Mouse (Mus musculus) CH12.LX (cell line): Measurements from ENCODE around the gene S100a6. TPM values are rescaled to one million over a fixed set of nuclear protein-coding genes. Genes with fewer than 3 reads are reported as not detected.

Source experiments
- DNase-seq: peaks from one replicate; pipeline ENCODE4 v3.0.0-alpha.2; 2013; ENCODE audit errors: extremely low read depth
- H3K27ac ChIP-seq: 2 replicates; pipeline ENCODE4 v1.5.1; 2012; ENCODE audit warnings: low read depth, mild to moderate bottlenecking, control low read depth, moderate library complexity; ENCODE audit not compliant: insufficient read depth
- H3K27me3 ChIP-seq: replicated peaks from 2 replicates; pipeline ENCODE3; 2012; ENCODE audit warnings: inconsistent platforms
- H3K36me3 ChIP-seq, 2 experiments: replicated peaks in 1 of 2; 2 replicates each; pipeline versions ENCODE3 to v1.6.1; 2012; ENCODE audit warnings: inconsistent platforms in 1 of 2, low read length in 1 of 2, mild to moderate bottlenecking in 1 of 2, mixed read lengths in 1 of 2, moderate library complexity in 1 of 2; ENCODE audit not compliant: control insufficient read depth in 1 of 2, insufficient read depth in 1 of 2
- H3K4me1 ChIP-seq, 2 experiments: 2 replicates each; pipeline ENCODE4 v1.6.1; 2012; ENCODE audit warnings: inconsistent platforms in 1 of 2, moderate library complexity in 1 of 2; ENCODE audit not compliant: insufficient read depth in 2 of 2, control insufficient read depth in 1 of 2
- H3K4me2 ChIP-seq: 2 replicates; pipeline ENCODE4 v1.6.1; 2012; ENCODE audit warnings: low read depth, mild to moderate bottlenecking, control low read depth; ENCODE audit not compliant: poor library complexity, insufficient read depth, severe bottlenecking
- H3K4me3 ChIP-seq, 3 experiments: fragments of 150-350 bp in 1 of 3; sonication (generic) in 1 of 3; replicated peaks in 1 of 3; 2 replicates each; pipeline versions ENCODE3 to v1.5.1; 2011 to 2012; ENCODE audit warnings: low read depth in 2 of 3, low read length in 2 of 3, mild to moderate bottlenecking in 2 of 3, moderate library complexity in 2 of 3, control low read depth in 1 of 3, improper control_type of control experiment in 1 of 3, inconsistent platforms in 1 of 3, mixed read lengths in 1 of 3; ENCODE audit not compliant: poor library complexity in 1 of 3
- H3K79me2 ChIP-seq: replicated peaks from 2 replicates; pipeline ENCODE4 v1.6.1; 2012; ENCODE audit warnings: mild to moderate bottlenecking, moderate library complexity; ENCODE audit not compliant: control insufficient read depth, poor library complexity, insufficient read depth, severe bottlenecking; ENCODE audit errors: extremely low read depth
- H3K9ac ChIP-seq: 2 replicates; pipeline ENCODE4 v1.6.1; 2012; ENCODE audit warnings: low read depth, mild to moderate bottlenecking, control low read depth, moderate library complexity; ENCODE audit not compliant: insufficient read depth
- H3K9me3 ChIP-seq: replicated peaks from 2 replicates; pipeline ENCODE3; 2012; ENCODE audit warnings: low read length, inconsistent platforms, mixed read lengths
- CTCF ChIP-seq, 2 experiments: IDR thresholded peaks in 1 of 2; conservative IDR thresholded peaks in 1 of 2; 2 replicates each; pipeline ENCODE4 v1.5.1; 2011 to 2012; ENCODE audit warnings: low read depth in 2 of 2, low read length in 2 of 2, improper control_type of control experiment in 1 of 2, inconsistent platforms in 1 of 2, mild to moderate bottlenecking in 1 of 2, moderate library complexity in 1 of 2
- E2F4 ChIP-seq: IDR thresholded peaks from 2 replicates; pipeline ENCODE4 v1.6.1; 2011; ENCODE audit warnings: low read depth, low read length, improper control_type of control experiment; ENCODE audit not compliant: insufficient replicate concordance
- ELF1 ChIP-seq: IDR thresholded peaks from 2 replicates; pipeline ENCODE4 v1.6.1; 2014; ENCODE audit warnings: low read depth, mild to moderate bottlenecking, inconsistent platforms, low read length, improper control_type of control experiment
- ETS1 ChIP-seq: conservative IDR thresholded peaks from 2 replicates; pipeline ENCODE4 v1.6.1; 2012; ENCODE audit warnings: low read depth, mild to moderate bottlenecking, inconsistent platforms, low read length, improper control_type of control experiment, moderate library complexity
- GABPA ChIP-seq: IDR thresholded peaks from 2 replicates; pipeline ENCODE4 v1.6.1; 2012; ENCODE audit warnings: low read depth, low read length, improper control_type of control experiment, inconsistent platforms; ENCODE audit not compliant: insufficient replicate concordance
- HCFC1 ChIP-seq: IDR thresholded peaks from 2 replicates; pipeline ENCODE4 v1.6.1; 2012; ENCODE audit warnings: low read depth, mild to moderate bottlenecking, inconsistent platforms, low read length, improper control_type of control experiment
- IRF4 ChIP-seq: IDR thresholded peaks from 2 replicates; pipeline ENCODE4 v1.6.1; 2014; ENCODE audit warnings: low read depth, mild to moderate bottlenecking, inconsistent platforms, low read length, improper control_type of control experiment
- JUND ChIP-seq: conservative IDR thresholded peaks from 2 replicates; pipeline ENCODE4 v1.6.1; 2011; ENCODE audit warnings: low read depth, low read length, improper control_type of control experiment
- MAFK ChIP-seq: IDR thresholded peaks from 2 replicates; pipeline ENCODE4 v1.6.1; 2011; ENCODE audit warnings: low read length, improper control_type of control experiment; ENCODE audit not compliant: insufficient replicate concordance
- MXI1 ChIP-seq: IDR thresholded peaks from 2 replicates; pipeline ENCODE4 v1.6.1; 2011; ENCODE audit warnings: mild to moderate bottlenecking, low read depth, low read length, improper control_type of control experiment
- NRF1 ChIP-seq: IDR thresholded peaks from 2 replicates; pipeline ENCODE4 v1.6.1; 2014; ENCODE audit warnings: low read depth, mild to moderate bottlenecking, inconsistent platforms, low read length, improper control_type of control experiment, moderate library complexity
- POLR2A ChIP-seq: IDR thresholded peaks from 2 replicates; pipeline ENCODE4 v1.6.1; 2011; ENCODE audit warnings: low read depth, mild to moderate bottlenecking, improper control_type of control experiment, low read length
- POLR2AphosphoS2 ChIP-seq: IDR thresholded peaks from 2 replicates; pipeline ENCODE4 v1.6.1; 2011; ENCODE audit warnings: low read depth, low read length, improper control_type of control experiment
- RAD21 ChIP-seq: IDR thresholded peaks from 2 replicates; pipeline ENCODE4 v1.6.1; 2011; ENCODE audit warnings: low read depth, mild to moderate bottlenecking, low read length, improper control_type of control experiment, moderate library complexity
- RCOR1 ChIP-seq: conservative IDR thresholded peaks from 2 replicates; pipeline ENCODE4 v1.6.1; 2012; ENCODE audit warnings: low read depth, mild to moderate bottlenecking, inconsistent platforms, low read length, improper control_type of control experiment
- ZNF384 ChIP-seq: IDR thresholded peaks from 2 replicates; pipeline ENCODE4 v1.6.1; 2012; ENCODE audit warnings: low read depth, low read length, improper control_type of control experiment, inconsistent platforms
- dilution Hi-C: fragments of 300-500 bp; cut with MboI; formaldehyde crosslinking; loops from 2 replicates; pipeline ENCODE4 v1.14.3; 2020; ENCODE audit warnings: low sequenced_read_pairs; ENCODE audit not compliant: extremely low pct_unique_long_range_greater_than_20kb, extremely low pct_ligation_motif_present
- in situ Hi-C: fragments of 300-500 bp; cut with MboI; formaldehyde crosslinking; loops from 3 replicates; pipeline ENCODE4 v1.14.3; 2019; ENCODE audit warnings: low sequenced_read_pairs, low pct_ligation_motif_present, low pct_unique_long_range_greater_than_20kb, mixed read lengths
- polyA plus RNA-seq: library from polyadenylated mRNA; unstranded; fragments of >175 nt; gene quantifications from 2 replicates; pipeline ENCODE4 v1.2.1, GENCODE M21; 2012; ENCODE audit warnings: low read depth; ENCODE audit not compliant: insufficient read length
- total RNA-seq, 2 experiments: library from RNA; depleted of rRNA; stranded (reverse); fragments of 300-350 nt in 1 of 2; fragments of >200 nt in 1 of 2; gene quantifications; 2 replicates each; pipeline ENCODE4 v1.2.3; 2012 to 2014

The S100a6 gene
- total and polyA plus RNA-seq, 3 experiments, result not detected

- dilution Hi-C loops (no loop called here), in situ Hi-C loops (no loop called here)
- peaks cover 0 to 33% of the 10 kb centered on the region in 2 experiments; a peak in 2 of 4 replicates for H3K4me1 ChIP-seq
- no peak overlapping the region for H3K4me3 ChIP-seq
- H3K9ac ChIP-seq, result no peak overlapping the region
- no peaks in the 10 kb centered on the region for H3K79me2 ChIP-seq
- no peak for DNase-seq
- H3K9me3 ChIP-seq, result no peaks in the 10 kb centered on the region
- no peaks in the 10 kb centered on the region for H3K36me3 ChIP-seq
- H3K27me3 ChIP-seq, result peaks cover 2% of the 10 kb centered on the region
- H3K27ac ChIP-seq, result no peak overlapping the region
- H3K4me2 ChIP-seq, result no peak overlapping the region
- TF ChIP-seq POLR2AphosphoS2 (no peak), POLR2A (no peak), ETS1 (no peak), MAFK (no peak), ZNF384 (no peak), RAD21 (no peak), GABPA (no peak), CTCF (conservative IDR thresholded peaks at IDR 0.05 in 1 of 2, IDR thresholded peaks at IDR 0.05 in 1 of 2; ENCODE audit: low read depth in 2 of 2, low read length in 2 of 2) (no peak), ELF1 (no peak), IRF4 (no peak), JUND (no peak)
Observed at GRCm38 (mm10) chr3:90607361-90607760, 5.3 kb upstream of the S100a6 start.

- Histone ChIP-seq H3K9ac (no peak within 1 kb of the TSS), H3K4me2 (no peak within 1 kb of the TSS), H3K27ac (no peak within 1 kb of the TSS), H3K4me3 (no peak within 1 kb of the TSS), H3K79me2 (no peaks in the 10 kb centered on the region), H3K27me3 (peaks cover 2% of the 10 kb centered on the region), H3K4me1 (peaks cover 0 to 39% of the 10 kb centered on the region in 2 experiments; a peak in 2 of 4 replicates), H3K36me3 (no peaks in the 10 kb centered on the region), H3K9me3 (no peaks in the 10 kb centered on the region)
- in situ Hi-C loops (no loop called here), dilution Hi-C loops (no loop called here)
- no peak for TF ChIP-seq E2F4
- no peak for TF ChIP-seq MXI1
- TF ChIP-seq ELF1, result no peak
- TF ChIP-seq RCOR1, result no peak
- no peak for TF ChIP-seq NRF1
- no peak for TF ChIP-seq JUND
- no peak for TF ChIP-seq HCFC1
- DNase-seq, result no peak
Observed at GRCm38 (mm10) chr3:90608223-90608622, 4.5 kb upstream of the S100a6 start, which contains the start of gene S100a5. Gene S100a5 (plus strand): TSS chr3:90608523.
